In the genomic region with DNA sequence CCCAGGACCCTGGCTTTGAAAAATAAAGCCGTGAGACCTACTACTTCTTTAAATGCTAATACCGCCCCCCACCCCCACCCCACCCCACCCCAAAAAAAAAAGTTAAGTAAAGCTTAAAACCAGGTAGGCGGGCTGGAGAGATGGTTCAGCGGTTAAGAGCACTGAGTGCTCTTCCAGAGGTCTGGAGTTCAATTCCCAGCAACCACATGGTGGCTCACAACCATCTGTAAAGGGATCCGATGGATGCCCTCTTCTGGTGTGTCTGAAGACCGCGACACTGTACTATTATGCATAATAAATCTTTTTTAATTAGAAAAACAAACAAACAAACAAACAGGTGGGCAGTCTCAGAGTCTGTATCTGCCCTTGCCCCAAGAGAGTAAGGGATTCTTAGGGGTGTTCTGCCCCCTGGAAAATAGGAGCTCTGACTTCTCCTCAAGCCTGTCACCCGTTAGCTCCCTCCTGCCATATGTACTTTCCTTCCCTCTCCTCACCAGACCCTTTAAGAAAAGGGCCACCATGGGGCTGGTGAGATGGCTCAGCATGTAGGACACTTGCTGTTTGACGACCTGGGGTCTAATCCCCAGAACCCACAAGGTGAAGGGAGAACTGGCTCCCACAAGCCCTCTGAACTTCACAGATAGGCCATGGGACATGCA, we compare ENCODE assay signal across 8 mouse cellular contexts. TPM values are rescaled to one million over a fixed set of nuclear protein-coding genes. Genes with fewer than 3 reads are reported as not detected.
DNase-seq lines count a peak whose midpoint lies in the region; ATAC-seq and TF ChIP-seq lines count a peak whose summit lies in the region.

Cdk5rap1 (minus strand) TSS at position 169 of the 659 bp plus-strand sequence.

- peak within 1 kb of the TSS; percentile 93 for H3K9ac ChIP-seq in forebrain, embryonic 11.5 days (ENCODE audit: low read length)
- H3K9ac ChIP-seq in hindbrain, embryonic 15.5 days, result peak within 1 kb of the TSS; percentile 88
- H3K9ac ChIP-seq in liver, embryonic 16.5 days (ENCODE audit: low read depth, low read length), result peak within 1 kb of the TSS; percentile 97

- no peaks in the 10 kb centered on the region for H3K27me3 ChIP-seq in Patski
- H3K27me3 ChIP-seq in forebrain, embryonic 11.5 days (ENCODE audit: control insufficient read depth, insufficient read depth, low read length), result no peaks in the 10 kb centered on the region
- no peaks in the 10 kb centered on the region for H3K27me3 ChIP-seq in hindbrain, embryonic 15.5 days
- no peaks in the 10 kb centered on the region for H3K27me3 ChIP-seq in liver, embryonic 16.5 days (ENCODE audit: control insufficient read depth, insufficient read depth, low read depth, low read length)

- H3K4me1 ChIP-seq in forebrain, embryonic 11.5 days (replicated peaks; ENCODE audit: control insufficient read depth, insufficient read depth, low read length), result no peaks in the 10 kb centered on the region
- H3K4me1 ChIP-seq in hindbrain, embryonic 15.5 days (replicated peaks), result peaks cover 11% of the 10 kb centered on the region
- peaks cover 5% of the 10 kb centered on the region for H3K4me1 ChIP-seq in liver, embryonic 16.5 days (ENCODE audit: control insufficient read depth, low read depth, low read length)

- CTCF ChIA-PET in Patski (lab: Charles Lee), result interaction anchor here (0.7 to 1.5 kb wide), 7 partner anchors 9 to 35 kb away, joined by 3 to 4 read pairs (median 3); partner anchors contain the start of gene Snta1

- POLR2A ChIA-PET in Patski (lab: Charles Lee), result interaction anchor here (0.6 to 1.3 kb wide), 2 partner anchors 17 to 185 kb away, joined by 3 read pairs; no protein-coding TSS in a partner anchor

- H3K27ac ChIP-seq in forebrain, embryonic 11.5 days (ENCODE audit: low read depth, low read length), result peak within 1 kb of the TSS; percentile 8; the same call in 1 of the 2 replicates
- peak within 1 kb of the TSS; percentile 86 for H3K27ac ChIP-seq in hindbrain, embryonic 15.5 days (replicated peaks)
- peak within 1 kb of the TSS; percentile 90 for H3K27ac ChIP-seq in liver, embryonic 16.5 days (ENCODE audit: low read length)

- in situ Hi-C loops in Patski (cut with MboI; ENCODE audit: low pct_unique_long_range_greater_than_20kb), result loop anchor here (5.0 kb wide), 1 partner anchor 161 kb away; no protein-coding TSS in a partner anchor

- DNase-seq in layer of hippocampus, adult 8-10 months (ENCODE audit: low spot score in 2 of 2), result no peak
- no peak for DNase-seq in layer of hippocampus, adult 9-11 months
- DNase-seq in Patski (ENCODE audit: low read depth, low spot score), result no peak
- DNase-seq in forebrain, embryonic 11.5 days (ENCODE audit: low spot score), result no peak
- no peak for DNase-seq in ovary, adult 18-20 months (ENCODE audit: low spot score)
- DNase-seq in kidney, adult 18-20 months, result no peak

- H3K4me2 ChIP-seq in forebrain, embryonic 11.5 days (ENCODE audit: low read depth, low read length, severe bottlenecking), result peak within 1 kb of the TSS; percentile 73
- peak within 1 kb of the TSS; percentile 61 for H3K4me2 ChIP-seq in hindbrain, embryonic 15.5 days
- peak within 1 kb of the TSS; percentile 76 for H3K4me2 ChIP-seq in liver, embryonic 16.5 days (ENCODE audit: low read depth, low read length)

- H3K4me3 ChIP-seq in forebrain, embryonic 11.5 days (ENCODE audit: low read depth, low read length), result peak within 1 kb of the TSS; percentile 79
- H3K4me3 ChIP-seq in hindbrain, embryonic 15.5 days, result peak within 1 kb of the TSS; percentile 91
- H3K4me3 ChIP-seq in liver, embryonic 16.5 days (ENCODE audit: low read depth, low read length), result peak within 1 kb of the TSS; percentile 89

- H3K36me3 ChIP-seq in forebrain, embryonic 11.5 days (ENCODE audit: control insufficient read depth, insufficient read depth, low read length), result no peaks in the 10 kb centered on the region
- no peaks in the 10 kb centered on the region; the same call in 1 of the 2 replicates for H3K36me3 ChIP-seq in hindbrain, embryonic 15.5 days
- no peaks in the 10 kb centered on the region for H3K36me3 ChIP-seq in liver, embryonic 16.5 days (ENCODE audit: control insufficient read depth, insufficient read depth)

- no peak for ATAC-seq in Patski
- peak; percentile 25; the same call in 1 of the 2 replicates for ATAC-seq in forebrain, embryonic 11.5 days (replicated peaks; ENCODE audit: low FRiP score)
- peak; percentile 69 for ATAC-seq in hindbrain, embryonic 15.5 days (ENCODE audit: low FRiP score, low read depth)
- peak; percentile 9; the same call in 1 of the 2 replicates for ATAC-seq in liver, embryonic 16.5 days (ENCODE audit: low read depth)

- WGBS in forebrain, embryonic 11.5 days, result 13% methylated on average over 9 of the region's 9 CpGs
- 11% methylated on average over 9 of the region's 9 CpGs for WGBS in hindbrain, embryonic 15.5 days
- WGBS in liver, embryonic 16.5 days (ENCODE audit: insufficient replicate concordance), result 14% methylated on average over 9 of the region's 9 CpGs

- TF ChIP-seq CTCF in Patski (IDR thresholded peaks at IDR 0.05), result peak; percentile 39

- no peaks in the 10 kb centered on the region for H3K9me3 ChIP-seq in forebrain, embryonic 11.5 days (ENCODE audit: control insufficient read depth, low read length)
- H3K9me3 ChIP-seq in hindbrain, embryonic 15.5 days, result no peaks in the 10 kb centered on the region
- no peaks in the 10 kb centered on the region for H3K9me3 ChIP-seq in liver, embryonic 16.5 days (replicated peaks; ENCODE audit: control insufficient read depth, low read length)

RNA-seq across cellular contexts. Expression of gene Cdk5rap1, which starts in this region (rescaled TPM):
- 10 to 100 TPM; 13.6 to 17.1 (median 16.0) TPM for total RNA-seq in layer of hippocampus, adult 8-10 months (2022)
- polyA plus RNA-seq in Patski (2021), result 18.1 TPM
- 15.0 and 17.0 TPM in 2 replicates for polyA plus RNA-seq in forebrain, embryonic 11.5 days (2014; fragmentation: Nextera tagmentation; extraction: Ambion mirVana)
- polyA plus RNA-seq in hindbrain, embryonic 15.5 days (2015; fragmentation: Nextera tagmentation; extraction: Ambion mirVana), result 12.8 and 13.2 TPM in 2 replicates
- 13.3 and 14.9 TPM in 2 replicates for polyA plus RNA-seq in liver, embryonic 16.5 days (2015; fragmentation: Nextera tagmentation; extraction: Ambion mirVana)

Comparison
In these comparisons a context has a peak if more than half of its experiments do, and no peak if none do; other contexts are left out.
1. H3K27ac ChIP-seq: peak in every context shown above with its lines; median percentile 90 in liver, embryonic 16.5 days; 86 in hindbrain, embryonic 15.5 days; 8 in forebrain, embryonic 11.5 days.